Mouse (Mus musculus) embryonic facial prominence, embryonic 11.5 days (tissue): Measurements from ENCODE around the gene Pspn. TPM values are rescaled to one million over a fixed set of nuclear protein-coding genes. Genes with fewer than 3 reads are reported as not detected.

Source experiments
- ATAC-seq: fragments of 200-750 bp; cut with Nextera tagmentation; replicated peaks from 2 replicates; pipeline ENCODE4 v1.8.0; 2017; ENCODE audit warnings: low read depth; ENCODE audit not compliant: insufficient number of reproducible peaks, low FRiP score, low TSS enrichment
- DNase-seq: peaks from one replicate; pipeline ENCODE4 v3.0.0-alpha.2; 2015; ENCODE audit warnings: low spot score
- H3K27ac ChIP-seq: fragments of 300-500 bp; sonication (generic); replicated peaks from 2 replicates; pipeline ENCODE4 v1.5.1; 2014; ENCODE audit warnings: mild to moderate bottlenecking, low read depth, low read length, control low read depth
- H3K27me3 ChIP-seq: fragments of 300-500 bp; sonication (generic); 2 replicates; pipeline ENCODE4 v1.6.1; 2014; ENCODE audit warnings: mild to moderate bottlenecking, low read length, moderate library complexity, mixed read lengths; ENCODE audit not compliant: control insufficient read depth, insufficient read depth
- H3K36me3 ChIP-seq: fragments of 300-500 bp; sonication (generic); replicated peaks from 2 replicates; pipeline ENCODE4 v1.6.1; 2014; ENCODE audit warnings: low read depth, mild to moderate bottlenecking, low read length, moderate library complexity, mixed read lengths; ENCODE audit not compliant: control insufficient read depth, insufficient read depth
- H3K4me1 ChIP-seq: fragments of 300-500 bp; sonication (generic); 2 replicates; pipeline ENCODE4 v1.6.1; 2014; ENCODE audit warnings: low read length, mixed read lengths; ENCODE audit not compliant: control insufficient read depth, insufficient read depth
- H3K4me2 ChIP-seq: fragments of 300-500 bp; sonication (generic); 2 replicates; pipeline ENCODE4 v1.6.1; 2014; ENCODE audit warnings: low read depth, mild to moderate bottlenecking, control low read depth, low read length, moderate library complexity
- H3K4me3 ChIP-seq: fragments of 300-500 bp; sonication (generic); 2 replicates; pipeline ENCODE4 v1.5.1; 2014; ENCODE audit warnings: low read depth, low read length, control low read depth
- H3K9ac ChIP-seq: fragments of 300-500 bp; sonication (generic); replicated peaks from 2 replicates; pipeline ENCODE4 v1.6.1; 2014; ENCODE audit warnings: mild to moderate bottlenecking, control low read depth, low read length
- H3K9me3 ChIP-seq: fragments of 300-500 bp; sonication (generic); replicated peaks from 2 replicates; pipeline ENCODE4 v1.6.1; 2016; ENCODE audit warnings: mild to moderate bottlenecking, low read length, inconsistent platforms, mixed read lengths; ENCODE audit not compliant: control insufficient read depth
- WGBS: fragments of 180-500 bp; shearing (Covaris S2); extraction: QIAGEN DNeasy Blood & Tissue Kit; methylation state at CpG from one replicate; pipeline ENCODE4 v1.1.7; 2014; 5-methylcytosine and 5-hydroxymethylcytosine counted together
- polyA plus RNA-seq: library from polyadenylated mRNA; unstranded; fragments of >200 nt; fragmentation: Nextera tagmentation; extraction: Ambion mirVana; gene quantifications from 2 replicates; pipeline ENCODE4 v1.2.1, GENCODE M21; 2014

Pspn gene
- polyA plus RNA-seq, 1 experiment from 2014 or later: not detected

- H3K9ac ChIP-seq: peak overlapping the region; percentile 86
- no peaks in the 10 kb centered on the region for H3K9me3 ChIP-seq
- no peaks in the 10 kb centered on the region for H3K27me3 ChIP-seq
- WGBS: 1% methylated on average over 19 of the region's 19 CpGs
- ATAC-seq (peak; percentile 26), DNase-seq (no peak)
- H3K4me1 ChIP-seq: no peaks in the 10 kb centered on the region
- H3K27ac ChIP-seq: no peak overlapping the region; the same call in none of the 2 replicates
- H3K36me3 ChIP-seq: peaks cover 5% of the 10 kb centered on the region; the same call in 1 of the 2 replicates
- H3K4me2 ChIP-seq: peak overlapping the region; percentile 84
- H3K4me3 ChIP-seq: peak overlapping the region; percentile 74
Measured at GRCm38 (mm10) chr17:57010911-57011235, 11.1 kb upstream of the Pspn start.

GRCm38 (mm10) chr17:57007137-57007905, 7.5 kb upstream of the Pspn start:
- Histone ChIP-seq H3K4me1 (no peaks in the 10 kb centered on the region), H3K9me3 (no peaks in the 10 kb centered on the region), H3K27me3 (no peaks in the 10 kb centered on the region), H3K4me3 (no peak overlapping the region), H3K27ac (no peak overlapping the region), H3K36me3 (peaks cover 20% of the 10 kb centered on the region), H3K4me2 (no peak overlapping the region), H3K9ac (no peak overlapping the region)
- ATAC-seq: no peak
- WGBS: 92% methylated on average over 13 of the region's 13 CpGs
- no peak for DNase-seq

GRCm38 (mm10) chr17:57003994-57004393, 4.2 kb upstream of the Pspn start:
- Histone ChIP-seq H3K9me3 (no peaks in the 10 kb centered on the region), H3K27me3 (no peaks in the 10 kb centered on the region), H3K9ac (no peak overlapping the region), H3K4me1 (no peaks in the 10 kb centered on the region), H3K36me3 (peaks cover 20% of the 10 kb centered on the region), H3K4me3 (no peak overlapping the region), H3K27ac (no peak overlapping the region), H3K4me2 (no peak overlapping the region)
- WGBS: 89% methylated on average over 5 of the region's 7 CpGs
- DNase-seq (no peak), ATAC-seq (no peak)

- H3K36me3 ChIP-seq: peaks cover 15% of the 10 kb centered on the region
- no peak for ATAC-seq
- no peaks in the 10 kb centered on the region for H3K4me1 ChIP-seq
- no peak for DNase-seq
- no peak overlapping the region for H3K4me3 ChIP-seq
- H3K4me2 ChIP-seq: no peak overlapping the region
- H3K27ac ChIP-seq: no peak overlapping the region
- 81% methylated on average over 8 of the region's 8 CpGs for WGBS
- H3K27me3 ChIP-seq: no peaks in the 10 kb centered on the region
- no peaks in the 10 kb centered on the region for H3K9me3 ChIP-seq
- H3K9ac ChIP-seq: no peak overlapping the region
Measured at GRCm38 (mm10) chr17:57001228-57001627, 1.4 kb upstream of the Pspn start.

- no peak overlapping the region for H3K4me2 ChIP-seq
- ATAC-seq: no peak
- no peaks in the 10 kb centered on the region for H3K9me3 ChIP-seq
- H3K27me3 ChIP-seq: no peaks in the 10 kb centered on the region
- 89% methylated on average over 9 of the region's 9 CpGs for WGBS
- no peak overlapping the region for H3K9ac ChIP-seq
- H3K27ac ChIP-seq: no peak overlapping the region
- DNase-seq: no peak
- peaks cover 11% of the 10 kb centered on the region for H3K36me3 ChIP-seq
- H3K4me1 ChIP-seq: no peaks in the 10 kb centered on the region
- no peak overlapping the region for H3K4me3 ChIP-seq
Measured at GRCm38 (mm10) chr17:56999414-56999813, 404 bp downstream of the Pspn start.

GRCm38 (mm10) chr17:56997029-56997667, 2.7 kb downstream of the Pspn start, which contains the start of gene Alkbh7:
Alkbh7 (plus strand) TSS chr17:56997339.
- Histone ChIP-seq H3K36me3 (peaks cover 6% of the 10 kb centered on the region), H3K9ac (peak within 1 kb of the TSS; percentile 52), H3K27me3 (no peaks in the 10 kb centered on the region), H3K4me3 (peak within 1 kb of the TSS; percentile 68), H3K4me1 (no peaks in the 10 kb centered on the region), H3K4me2 (peak within 1 kb of the TSS; percentile 67), H3K9me3 (no peaks in the 10 kb centered on the region), H3K27ac (no peak within 1 kb of the TSS)
- whole genome bisulfite sequencing: under 1% methylated on average over 38 of the region's 38 CpGs
- peak; percentile 97 for DNase-seq
- peak; percentile 98 for ATAC-seq

- Histone ChIP-seq H3K4me3 (no peak overlapping the region), H3K36me3 (peaks cover 6% of the 10 kb centered on the region), H3K9me3 (no peaks in the 10 kb centered on the region), H3K4me2 (no peak overlapping the region), H3K27me3 (no peaks in the 10 kb centered on the region), H3K4me1 (no peaks in the 10 kb centered on the region), H3K9ac (no peak overlapping the region), H3K27ac (no peak overlapping the region)
- DNase-seq (no peak), ATAC-seq (no peak)
- 78% methylated on average over 2 of the region's 2 CpGs for WGBS
Measured at GRCm38 (mm10) chr17:56996506-56996905, 3.3 kb downstream of the Pspn start.

GRCm38 (mm10) chr17:56995046-56995445, 4.8 kb downstream of the Pspn start:
- no peak overlapping the region for H3K4me2 ChIP-seq
- peaks cover 6% of the 10 kb centered on the region for H3K36me3 ChIP-seq
- 89% methylated on average over 8 of the region's 8 CpGs for WGBS

More at GRCm38 (mm10) chr17:56995046-56995445, 4.8 kb downstream of the Pspn start:
- no peak overlapping the region for H3K9ac ChIP-seq
- peaks cover 2% of the 10 kb centered on the region; the same call in 1 of the 2 replicates for H3K4me1 ChIP-seq
- no peaks in the 10 kb centered on the region for H3K27me3 ChIP-seq
- ATAC-seq (no peak), DNase-seq (no peak)
- no peak overlapping the region for H3K4me3 ChIP-seq
- no peak overlapping the region for H3K27ac ChIP-seq
- H3K9me3 ChIP-seq: no peaks in the 10 kb centered on the region
